Mouse (Mus musculus) limb, embryonic 15.5 days (tissue): ENCODE measurements at regions not wholly inside any gene's neighbourhood (a gene's known extent, or its start where the extent isn't known, plus 50 kb on each side); places are given as distances from the start of the nearest gene placed in this dataset.

Experiments
- ATAC-seq: fragments of 200-750 bp; cut with Nextera tagmentation; 2 replicates; pipeline ENCODE4 v1.8.0; 2017; ENCODE audit warnings: low read depth, moderate TSS enrichment; ENCODE audit not compliant: insufficient number of reproducible peaks, low FRiP score, low TSS enrichment
- H3K27ac ChIP-seq: fragments of 300-500 bp; sonication (generic); 2 replicates; pipeline ENCODE4 v1.5.1; 2015; ENCODE audit warnings: moderate library complexity, mild to moderate bottlenecking, inconsistent platforms
- H3K27me3 ChIP-seq: fragments of 300-500 bp; sonication (generic); 2 replicates; pipeline ENCODE4 v1.6.1; 2015; ENCODE audit warnings: inconsistent platforms
- H3K36me3 ChIP-seq: fragments of 300-500 bp; sonication (generic); 2 replicates; pipeline ENCODE4 v1.6.1; 2015; ENCODE audit warnings: inconsistent platforms
- H3K4me1 ChIP-seq: fragments of 300-500 bp; sonication (generic); 2 replicates; pipeline ENCODE4 v1.6.1; 2015; ENCODE audit warnings: inconsistent platforms
- H3K4me2 ChIP-seq: fragments of 300-500 bp; sonication (generic); 2 replicates; pipeline ENCODE4 v1.6.1; 2015; ENCODE audit warnings: mild to moderate bottlenecking, inconsistent platforms
- H3K4me3 ChIP-seq: fragments of 300-500 bp; sonication (generic); 2 replicates; pipeline ENCODE4 v1.5.1; 2015; ENCODE audit warnings: mild to moderate bottlenecking, inconsistent platforms
- H3K9ac ChIP-seq: fragments of 300-500 bp; sonication (generic); 2 replicates; pipeline ENCODE4 v1.6.1; 2015; ENCODE audit warnings: inconsistent platforms
- H3K9me3 ChIP-seq: fragments of 300-500 bp; sonication (generic); 2 replicates; pipeline ENCODE4 v1.6.1; 2016; ENCODE audit warnings: inconsistent platforms
- WGBS: fragments of 180-500 bp; shearing (Covaris S2); methylation state at CpG from one replicate; pipeline ENCODE4 v1.1.7; 2015; 5-methylcytosine and 5-hydroxymethylcytosine counted together

GRCm38 (mm10) chr4:127612761-127613160 lies 254.8 kb upstream of the Gjb5 start:
- H3K27me3 ChIP-seq, result no peaks in the 10 kb centered on the region
- H3K9ac ChIP-seq, result no peak overlapping the region
- H3K4me3 ChIP-seq, result no peak overlapping the region
- no peaks in the 10 kb centered on the region for H3K4me1 ChIP-seq
- 44% methylated on average over 8 of the region's 8 CpGs for WGBS
- no peak overlapping the region for H3K27ac ChIP-seq
- no peaks in the 10 kb centered on the region for H3K36me3 ChIP-seq
- no peak overlapping the region for H3K4me2 ChIP-seq
- H3K9me3 ChIP-seq, result no peaks in the 10 kb centered on the region
- no peak for ATAC-seq

DNA sequence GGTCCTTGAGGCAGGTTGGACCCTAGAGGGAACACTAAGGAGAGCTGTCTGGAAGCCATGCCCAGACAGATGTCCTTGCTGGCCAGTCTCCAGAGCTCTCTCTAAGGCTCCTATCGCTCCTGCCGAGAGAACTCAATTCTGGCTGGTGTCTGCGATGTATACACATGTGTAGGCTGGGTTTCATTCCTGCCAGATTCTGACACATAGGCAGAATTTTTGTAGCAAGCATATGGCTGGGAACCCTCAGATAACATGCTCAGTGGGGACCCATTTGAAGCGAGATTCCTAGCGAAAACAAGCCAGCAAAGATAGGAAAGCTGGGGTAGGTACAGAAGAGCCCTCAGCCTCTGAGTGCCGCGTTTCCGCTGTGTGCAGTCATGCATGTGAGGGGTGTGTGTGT lies 242.9 kb upstream of the Gjb5 start:
- Histone ChIP-seq H3K36me3 (no peaks in the 10 kb centered on the region), H3K9me3 (no peaks in the 10 kb centered on the region), H3K4me3 (no peak overlapping the region), H3K27me3 (no peaks in the 10 kb centered on the region), H3K27ac (no peak overlapping the region), H3K4me1 (no peaks in the 10 kb centered on the region), H3K4me2 (no peak overlapping the region), H3K9ac (no peak overlapping the region)
- no peak for ATAC-seq
- WGBS, result 76% methylated on average over 8 of the region's 8 CpGs

GRCm38 (mm10) chr4:127598610-127599009 lies 240.6 kb upstream of the Gjb5 start:
- Histone ChIP-seq H3K4me2 (no peak overlapping the region), H3K4me3 (no peak overlapping the region), H3K4me1 (no peaks in the 10 kb centered on the region), H3K9me3 (no peaks in the 10 kb centered on the region), H3K36me3 (no peaks in the 10 kb centered on the region), H3K27me3 (no peaks in the 10 kb centered on the region), H3K27ac (no peak overlapping the region), H3K9ac (no peak overlapping the region)
- ATAC-seq, result no peak
- 53% methylated on average over 3 of the region's 3 CpGs for WGBS

DNA sequence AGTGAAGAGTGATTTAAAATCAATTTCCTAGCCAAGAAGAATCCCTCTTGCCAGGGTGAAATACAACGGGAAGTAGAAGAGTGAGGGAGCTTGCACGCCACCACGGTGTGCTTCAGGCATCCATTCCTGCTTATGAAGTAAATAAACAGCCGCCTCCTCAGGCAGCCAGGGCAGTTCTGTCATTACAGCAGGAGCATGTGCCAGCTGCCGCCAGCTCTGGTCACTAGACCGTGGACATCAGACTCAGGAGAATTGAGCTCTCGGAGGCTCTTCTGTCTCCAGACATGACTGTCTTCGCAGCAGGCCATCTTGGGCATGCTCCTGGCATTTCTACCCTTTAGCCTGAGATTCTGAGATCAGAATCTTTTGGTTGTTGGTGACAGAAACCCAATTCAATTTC lies 236.1 kb upstream of the Gjb5 start:
- no peak overlapping the region for H3K9ac ChIP-seq
- no peaks in the 10 kb centered on the region for H3K36me3 ChIP-seq
- ATAC-seq, result no peak
- no peak overlapping the region for H3K4me2 ChIP-seq
- H3K27me3 ChIP-seq, result no peaks in the 10 kb centered on the region
- 78% methylated on average over 8 of the region's 8 CpGs for WGBS
- no peak overlapping the region for H3K4me3 ChIP-seq
- H3K9me3 ChIP-seq, result no peaks in the 10 kb centered on the region
- H3K27ac ChIP-seq, result no peak overlapping the region
- no peaks in the 10 kb centered on the region for H3K4me1 ChIP-seq

GRCm38 (mm10) chr4:127591540-127591939 lies 233.6 kb upstream of the Gjb5 start:
- Histone ChIP-seq H3K9me3 (no peaks in the 10 kb centered on the region), H3K9ac (no peak overlapping the region), H3K4me1 (no peaks in the 10 kb centered on the region), H3K36me3 (no peaks in the 10 kb centered on the region), H3K4me2 (no peak overlapping the region), H3K27ac (no peak overlapping the region), H3K27me3 (no peaks in the 10 kb centered on the region), H3K4me3 (no peak overlapping the region)
- 25% methylated on average over 3 of the region's 3 CpGs for WGBS
- no peak for ATAC-seq

GRCm38 (mm10) chr4:127586822-127587221 lies 228.8 kb upstream of the Gjb5 start:
- no peaks in the 10 kb centered on the region for H3K36me3 ChIP-seq
- no peak overlapping the region for H3K27ac ChIP-seq
- no peak overlapping the region for H3K4me3 ChIP-seq
- ATAC-seq, result no peak
- no peak overlapping the region for H3K9ac ChIP-seq
- H3K9me3 ChIP-seq, result no peaks in the 10 kb centered on the region
- no peaks in the 10 kb centered on the region for H3K27me3 ChIP-seq
- H3K4me1 ChIP-seq, result no peaks in the 10 kb centered on the region
- no peak overlapping the region for H3K4me2 ChIP-seq
- WGBS, result 70% methylated on average over 4 of the region's 4 CpGs

- 90% methylated on average over 3 of the region's 3 CpGs for WGBS
- no peaks in the 10 kb centered on the region for H3K4me1 ChIP-seq
- H3K9ac ChIP-seq, result no peak overlapping the region
- no peaks in the 10 kb centered on the region for H3K36me3 ChIP-seq
- no peaks in the 10 kb centered on the region for H3K27me3 ChIP-seq
- H3K27ac ChIP-seq, result no peak overlapping the region
- no peak for ATAC-seq
- H3K4me2 ChIP-seq, result no peak overlapping the region
- H3K4me3 ChIP-seq, result no peak overlapping the region
- H3K9me3 ChIP-seq, result no peaks in the 10 kb centered on the region
Measured at GRCm38 (mm10) chr4:127576521-127576920, 218.5 kb upstream of the Gjb5 start.

DNA sequence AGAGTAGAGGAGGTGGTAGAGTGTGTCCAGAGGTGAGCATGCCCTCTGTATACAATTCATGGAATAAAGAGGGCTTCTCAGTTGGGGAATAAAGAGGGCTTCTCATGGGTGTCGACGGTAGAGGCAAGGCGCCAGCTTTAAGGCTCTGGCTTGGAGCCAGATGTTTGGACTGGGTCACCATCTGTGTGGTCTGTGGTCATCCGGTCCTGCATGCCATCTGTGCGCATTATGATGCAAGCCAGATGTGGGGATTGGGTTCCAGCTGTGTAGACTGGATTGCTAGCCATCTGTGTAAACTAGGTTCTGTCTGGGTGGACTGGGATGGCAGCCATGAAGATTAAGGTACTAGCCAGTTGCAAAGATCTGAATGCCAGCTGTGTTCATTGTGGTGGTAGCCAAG lies 204.6 kb upstream of the Gjb5 start:
- no peaks in the 10 kb centered on the region for H3K36me3 ChIP-seq
- H3K9ac ChIP-seq, result no peak overlapping the region
- no peaks in the 10 kb centered on the region for H3K4me1 ChIP-seq
- no peaks in the 10 kb centered on the region for H3K27me3 ChIP-seq
- no peaks in the 10 kb centered on the region for H3K9me3 ChIP-seq
- no peak overlapping the region for H3K4me2 ChIP-seq
- WGBS, result 52% methylated on average over 5 of the region's 5 CpGs
- no peak for ATAC-seq
- no peak overlapping the region for H3K4me3 ChIP-seq
- H3K27ac ChIP-seq, result no peak overlapping the region

DNA sequence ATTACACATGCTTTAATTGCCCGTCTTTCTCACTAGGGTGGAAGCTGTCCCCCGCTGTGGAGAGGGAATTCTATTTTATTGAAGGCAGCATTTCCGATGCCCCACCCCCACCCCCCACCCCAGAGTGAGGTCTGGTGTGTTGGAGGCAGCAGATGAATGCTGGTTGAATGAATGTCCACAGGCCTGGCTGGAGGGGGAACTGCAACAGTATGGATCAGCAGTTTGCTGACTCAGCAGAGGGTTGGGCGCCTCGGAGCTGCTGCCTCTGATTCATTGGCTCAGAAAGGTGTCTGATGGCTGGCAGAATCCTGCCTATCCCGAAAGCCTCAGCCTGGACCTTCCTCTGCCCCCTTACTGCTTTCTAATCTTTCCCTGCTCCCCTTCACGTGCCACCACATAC lies 200.6 kb upstream of the Gjb5 start:
- Histone ChIP-seq H3K9ac (no peak overlapping the region), H3K4me1 (no peaks in the 10 kb centered on the region), H3K4me3 (no peak overlapping the region), H3K4me2 (no peak overlapping the region), H3K27me3 (no peaks in the 10 kb centered on the region), H3K9me3 (no peaks in the 10 kb centered on the region), H3K36me3 (no peaks in the 10 kb centered on the region), H3K27ac (no peak overlapping the region)
- WGBS, result 40% methylated on average over 7 of the region's 7 CpGs
- no peak for ATAC-seq

GRCm38 (mm10) chr4:127552456-127553225 lies 194.7 kb upstream of the Gjb5 start:
- Histone ChIP-seq H3K4me1 (no peaks in the 10 kb centered on the region), H3K4me2 (no peak overlapping the region), H3K36me3 (no peaks in the 10 kb centered on the region), H3K9ac (no peak overlapping the region), H3K4me3 (no peak overlapping the region), H3K9me3 (no peaks in the 10 kb centered on the region), H3K27me3 (no peaks in the 10 kb centered on the region), H3K27ac (no peak overlapping the region)
- no peak for ATAC-seq
- 60% methylated on average over 12 of the region's 12 CpGs for WGBS

- 32% methylated on average over 12 of the region's 12 CpGs for WGBS
- no peak overlapping the region for H3K4me3 ChIP-seq
- no peak for ATAC-seq
Measured at GRCm38 (mm10) chr4:127549581-127549980, 191.6 kb upstream of the Gjb5 start.

DNA sequence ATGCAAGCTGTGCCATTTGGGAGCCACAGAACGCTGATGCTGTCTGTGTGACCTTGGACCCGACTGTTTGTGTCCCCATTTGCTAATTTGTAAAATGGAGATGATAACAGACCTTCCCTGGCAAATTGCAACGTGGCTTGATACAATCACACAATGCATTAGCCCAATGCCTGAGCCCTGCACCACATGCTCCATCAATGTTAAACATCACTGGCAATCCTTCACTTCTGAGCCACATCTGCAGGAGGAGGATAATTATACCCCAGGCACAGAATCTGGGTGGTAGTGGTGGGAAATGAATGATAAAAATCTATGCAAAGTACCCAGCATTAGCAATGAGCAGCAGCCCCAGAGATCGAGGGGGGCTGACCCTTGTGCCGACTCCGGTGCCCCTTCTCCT lies 191.0 kb upstream of the Gjb5 start:
- no peak for ATAC-seq
- Histone ChIP-seq H3K9ac (no peak overlapping the region), H3K27ac (no peak overlapping the region), H3K9me3 (no peaks in the 10 kb centered on the region), H3K36me3 (no peaks in the 10 kb centered on the region), H3K4me2 (no peak overlapping the region), H3K4me1 (no peaks in the 10 kb centered on the region), H3K4me3 (no peak overlapping the region), H3K27me3 (no peaks in the 10 kb centered on the region)
- 48% methylated on average over 6 of the region's 6 CpGs for WGBS

More at GRCm38 (mm10) chr4:127549581-127549980, 191.6 kb upstream of the Gjb5 start:
- Histone ChIP-seq H3K9ac (no peak overlapping the region), H3K36me3 (no peaks in the 10 kb centered on the region), H3K27me3 (no peaks in the 10 kb centered on the region), H3K4me1 (no peaks in the 10 kb centered on the region), H3K9me3 (no peaks in the 10 kb centered on the region), H3K27ac (no peak overlapping the region), H3K4me2 (peak overlapping the region; percentile 26)

- H3K9ac ChIP-seq, result no peak overlapping the region
- no peaks in the 10 kb centered on the region for H3K36me3 ChIP-seq
- WGBS, result 79% methylated on average over 6 of the region's 6 CpGs
- no peaks in the 10 kb centered on the region for H3K4me1 ChIP-seq
- no peak overlapping the region for H3K27ac ChIP-seq
- H3K4me2 ChIP-seq, result no peak overlapping the region
- no peak overlapping the region for H3K4me3 ChIP-seq
- H3K27me3 ChIP-seq, result no peaks in the 10 kb centered on the region; the same call in 1 of the 2 replicates
- no peak for ATAC-seq
- no peaks in the 10 kb centered on the region for H3K9me3 ChIP-seq
Measured at GRCm38 (mm10) chr4:127545106-127545505, 187.1 kb upstream of the Gjb5 start.
